Mouse (Mus musculus): ENCODE measurements around the gene Agap1. TPM values are rescaled to one million over a fixed set of nuclear protein-coding genes. Genes with fewer than 3 reads are reported as not detected.

Gene Agap1
- total and polyA plus RNA-seq, 2 experiments from 2014 or later, result 40.1 to 108 TPM

DNA sequence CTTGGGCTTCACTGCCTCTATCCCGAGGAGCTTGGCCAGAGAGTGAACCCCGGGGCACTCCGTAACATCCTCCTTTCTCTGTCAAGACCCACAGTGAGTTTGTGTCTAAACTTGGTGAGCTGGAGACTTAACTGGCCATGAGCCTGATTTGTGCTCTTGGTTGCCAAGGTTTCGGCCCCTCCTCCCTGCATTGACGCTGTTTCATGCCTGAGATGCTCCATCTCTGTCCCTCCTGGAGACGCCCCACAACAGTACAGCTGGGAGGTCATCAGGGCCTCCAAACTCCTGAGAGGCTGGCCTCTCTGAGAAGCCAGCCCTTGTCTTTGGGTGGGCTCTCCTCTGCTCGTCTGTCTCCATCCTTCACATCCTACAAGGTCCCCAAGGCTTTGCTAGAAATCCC lies 437.7 kb downstream of the Agap1 start:
- Histone ChIP-seq H3K9ac (no peak overlapping the region), H3K9me3 (ENCODE audit: low read length) (no peaks in the 10 kb centered on the region), H3K4me3 (ENCODE audit: low read depth, low read length) (no peak overlapping the region), H3K27ac (ENCODE audit: low read depth, low read length) (no peak overlapping the region), H3K4me1 (ENCODE audit: insufficient read depth) (no peaks in the 10 kb centered on the region), H3K36me3 (ENCODE audit: insufficient read depth) (peaks cover 28% of the 10 kb centered on the region), H3K4me2 (ENCODE audit: low read depth) (no peak overlapping the region), H3K27me3 (ENCODE audit: insufficient read depth, low read length) (no peaks in the 10 kb centered on the region)
- DNase-seq (no peak), ATAC-seq (peak; percentile 30; the same call in 1 of the 2 replicates)
- 41% methylated on average over 7 of the region's 7 CpGs for WGBS
- no peak for TF ChIP-seq CTCF (IDR thresholded peaks at IDR 0.05; ENCODE audit: low read depth)

DNA sequence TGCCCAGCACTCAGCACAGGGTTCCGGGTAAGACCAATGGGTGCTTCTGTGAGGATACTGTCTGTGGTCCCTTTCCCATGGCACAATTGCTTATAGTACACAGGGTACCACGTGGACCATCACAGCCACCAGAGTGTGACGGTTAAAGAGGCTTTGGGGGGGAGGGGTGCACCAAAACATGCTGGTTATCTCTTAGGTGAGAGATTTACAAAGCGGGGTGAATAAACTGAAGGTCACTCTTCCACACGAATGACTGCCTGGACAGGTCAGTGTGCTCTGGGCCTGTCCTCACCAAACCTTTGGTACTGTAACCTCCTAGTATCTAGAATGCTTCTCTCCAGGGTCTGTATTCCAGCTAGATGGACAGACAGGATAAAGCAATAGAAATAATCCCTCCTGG lies 441.2 kb downstream of the Agap1 start:
- H3K4me1 ChIP-seq (ENCODE audit: insufficient read depth), result no peaks in the 10 kb centered on the region
- no peak overlapping the region for H3K4me2 ChIP-seq (ENCODE audit: low read depth)
- ATAC-seq (no peak), DNase-seq (no peak)
- no peak overlapping the region for H3K27ac ChIP-seq (ENCODE audit: low read depth, low read length)
- no peaks in the 10 kb centered on the region for H3K9me3 ChIP-seq (ENCODE audit: low read length)
- H3K9ac ChIP-seq, result no peak overlapping the region
- H3K36me3 ChIP-seq (ENCODE audit: insufficient read depth), result peaks cover 7% of the 10 kb centered on the region
- no peak for TF ChIP-seq CTCF (IDR thresholded peaks at IDR 0.05; ENCODE audit: low read depth)
- H3K4me3 ChIP-seq (ENCODE audit: low read depth, low read length), result no peak overlapping the region
- H3K27me3 ChIP-seq (ENCODE audit: insufficient read depth, low read length), result no peaks in the 10 kb centered on the region
- WGBS, result 88% methylated on average over 5 of the region's 5 CpGs

DNA sequence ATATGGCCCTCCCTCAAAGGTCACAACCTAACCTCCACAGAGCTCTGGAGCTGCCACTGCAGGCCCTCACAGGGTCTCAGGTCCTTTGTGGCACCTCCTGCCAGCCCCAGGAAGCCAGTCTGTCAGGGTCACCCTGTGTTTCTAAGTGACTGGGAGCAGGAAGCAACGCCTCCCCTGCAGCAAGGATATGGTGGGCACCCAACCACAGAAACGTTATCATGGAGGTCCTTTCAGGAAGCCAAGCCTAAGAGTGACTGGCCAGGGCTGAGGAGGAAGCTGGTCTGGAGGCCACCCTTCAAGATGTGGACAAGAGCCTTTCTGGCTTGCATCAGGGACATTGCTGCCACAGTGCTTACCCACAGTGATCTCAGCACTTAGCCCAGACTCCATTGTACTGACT lies 444.4 kb downstream of the Agap1 start:
- Histone ChIP-seq H3K27ac (ENCODE audit: low read depth, low read length) (no peak overlapping the region), H3K36me3 (ENCODE audit: insufficient read depth) (peaks cover under 1% of the 10 kb centered on the region; the same call in 1 of the 2 replicates), H3K4me3 (ENCODE audit: low read depth, low read length) (no peak overlapping the region), H3K27me3 (ENCODE audit: insufficient read depth, low read length) (no peaks in the 10 kb centered on the region), H3K9ac (no peak overlapping the region), H3K9me3 (ENCODE audit: low read length) (no peaks in the 10 kb centered on the region), H3K4me1 (ENCODE audit: insufficient read depth) (no peaks in the 10 kb centered on the region), H3K4me2 (ENCODE audit: low read depth) (no peak overlapping the region)
- DNase-seq (no peak), ATAC-seq (no peak)
- 84% methylated on average over 2 of the region's 2 CpGs for WGBS
- no peak for TF ChIP-seq CTCF (IDR thresholded peaks at IDR 0.05; ENCODE audit: low read depth)

DNA sequence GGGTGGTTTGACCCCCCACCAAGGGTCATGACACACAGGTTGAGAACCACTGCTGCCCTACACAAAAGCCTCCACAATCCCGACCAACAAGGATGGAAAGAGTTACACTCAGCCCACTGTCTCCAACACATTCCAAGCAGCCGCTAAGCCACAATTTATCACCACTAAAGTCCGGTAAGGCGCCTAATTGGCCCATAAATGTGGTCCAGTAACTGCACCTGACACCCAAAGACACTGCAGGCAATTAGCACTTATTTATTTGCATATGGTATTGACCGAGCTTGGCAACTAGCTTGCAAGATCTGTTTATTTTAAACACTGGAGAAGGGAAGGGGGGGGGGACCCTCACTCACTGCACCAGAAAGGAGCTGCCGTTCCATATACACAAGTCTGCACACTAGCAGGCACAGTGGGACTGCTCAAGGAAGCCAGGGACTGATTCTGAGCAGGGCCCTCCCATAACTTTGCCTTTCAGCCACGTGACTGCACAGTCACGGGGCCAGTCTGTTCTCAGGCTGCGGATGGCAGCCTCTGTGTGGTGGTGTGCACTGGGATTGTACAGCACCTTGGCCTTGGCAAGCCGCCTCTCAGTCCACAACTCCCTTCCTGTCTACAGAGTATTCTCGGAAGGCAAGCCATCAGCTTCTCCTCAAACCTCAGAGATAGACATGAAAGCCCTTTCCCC lies 445.3 kb downstream of the Agap1 start:
- no peak for DNase-seq
- H3K4me1 ChIP-seq (ENCODE audit: insufficient read depth), result no peaks in the 10 kb centered on the region
- no peak for ATAC-seq
- TF ChIP-seq CTCF (IDR thresholded peaks at IDR 0.05; ENCODE audit: low read depth), result no peak
- H3K36me3 ChIP-seq (ENCODE audit: insufficient read depth), result no peaks in the 10 kb centered on the region
- H3K9ac ChIP-seq, result no peak overlapping the region
- 56% methylated on average over 11 of the region's 11 CpGs for WGBS
- H3K9me3 ChIP-seq (ENCODE audit: low read length), result no peaks in the 10 kb centered on the region
- H3K27ac ChIP-seq (ENCODE audit: low read depth, low read length), result no peak overlapping the region
- H3K4me3 ChIP-seq (ENCODE audit: low read depth, low read length), result no peak overlapping the region
- H3K27me3 ChIP-seq (ENCODE audit: insufficient read depth, low read length), result no peaks in the 10 kb centered on the region
- no peak overlapping the region for H3K4me2 ChIP-seq (ENCODE audit: low read depth)

DNA sequence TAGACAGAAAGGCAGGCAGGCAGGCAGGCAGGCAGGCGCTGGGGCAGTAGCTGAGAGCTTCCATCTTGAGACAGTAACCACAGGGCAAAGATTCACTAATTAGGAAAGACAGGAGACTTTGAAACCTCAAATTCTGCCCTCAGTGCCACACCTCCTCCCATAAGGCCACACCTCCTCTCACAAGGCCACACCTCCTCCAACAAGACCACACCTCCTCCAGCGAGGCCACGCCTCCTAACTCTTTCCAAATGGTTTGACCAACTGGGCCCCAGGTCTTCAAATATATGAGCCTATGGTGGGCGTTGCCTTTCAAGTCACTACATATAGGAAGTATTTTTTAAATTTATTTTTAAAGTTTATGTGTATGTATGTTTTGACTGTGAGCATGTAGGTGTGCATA lies 446.8 kb downstream of the Agap1 start:
- DNase-seq (no peak), ATAC-seq (no peak)
- WGBS, result 79% methylated on average over 4 of the region's 4 CpGs
- no peak overlapping the region for H3K4me2 ChIP-seq (ENCODE audit: low read depth)
- no peak for TF ChIP-seq CTCF (IDR thresholded peaks at IDR 0.05; ENCODE audit: low read depth)
- no peak overlapping the region for H3K4me3 ChIP-seq (ENCODE audit: low read depth, low read length)
- no peak overlapping the region for H3K9ac ChIP-seq
- H3K36me3 ChIP-seq (ENCODE audit: insufficient read depth), result no peaks in the 10 kb centered on the region
- no peak overlapping the region for H3K27ac ChIP-seq (ENCODE audit: low read depth, low read length)
- no peaks in the 10 kb centered on the region for H3K4me1 ChIP-seq (ENCODE audit: insufficient read depth)
- H3K27me3 ChIP-seq (ENCODE audit: insufficient read depth, low read length), result no peaks in the 10 kb centered on the region
- H3K9me3 ChIP-seq (ENCODE audit: low read length), result no peaks in the 10 kb centered on the region

DNA sequence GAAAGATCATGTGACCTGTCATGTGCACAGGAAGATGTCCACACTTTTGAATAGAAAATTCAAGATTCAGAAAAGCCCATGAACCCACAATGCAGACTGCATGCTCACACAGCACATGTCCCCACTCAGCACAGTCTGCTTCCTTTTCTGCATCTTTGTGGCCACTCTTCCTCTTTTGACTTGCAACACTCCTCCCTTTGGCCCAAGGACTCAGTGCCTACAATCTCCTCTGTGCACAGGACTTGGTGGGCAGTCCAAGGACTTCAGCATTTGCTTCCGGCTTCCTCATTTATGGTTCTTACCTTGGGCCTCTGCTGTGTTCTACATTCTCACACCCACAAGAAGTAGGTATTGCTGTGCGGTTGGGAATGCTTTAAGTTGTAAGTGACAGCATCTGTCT lies 447.6 kb downstream of the Agap1 start:
- Histone ChIP-seq H3K4me3 (ENCODE audit: low read depth, low read length) (no peak overlapping the region), H3K9ac (no peak overlapping the region), H3K9me3 (ENCODE audit: low read length) (no peaks in the 10 kb centered on the region), H3K36me3 (ENCODE audit: insufficient read depth) (no peaks in the 10 kb centered on the region), H3K4me2 (ENCODE audit: low read depth) (no peak overlapping the region), H3K27ac (ENCODE audit: low read depth, low read length) (no peak overlapping the region), H3K27me3 (ENCODE audit: insufficient read depth, low read length) (no peaks in the 10 kb centered on the region), H3K4me1 (ENCODE audit: insufficient read depth) (no peaks in the 10 kb centered on the region)
- no peak for DNase-seq
- whole genome bisulfite sequencing, result 94% methylated on average over 2 of the region's 2 CpGs
- no peak for ATAC-seq
- no peak for TF ChIP-seq CTCF (IDR thresholded peaks at IDR 0.05; ENCODE audit: low read depth)

DNA sequence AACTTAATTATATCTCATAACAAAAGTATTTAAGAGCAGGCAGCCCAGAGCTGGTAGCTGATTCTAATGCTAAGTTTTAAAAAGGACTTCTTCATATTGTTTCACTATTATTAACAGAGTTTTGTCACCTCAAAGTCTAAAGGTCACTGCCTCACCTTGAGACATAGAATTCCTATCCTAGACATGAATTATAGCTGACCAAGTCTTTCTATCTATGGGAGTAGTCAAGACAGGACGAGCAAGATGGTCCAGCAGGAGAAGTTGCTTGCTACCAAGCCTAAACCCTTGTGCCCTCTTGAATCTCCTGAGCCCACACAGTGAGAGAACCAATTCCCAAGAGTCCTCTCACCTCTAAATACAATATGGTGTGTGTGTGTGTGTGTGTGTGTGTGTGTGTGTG lies 448.0 kb downstream of the Agap1 start:
- no peak overlapping the region for H3K4me2 ChIP-seq (ENCODE audit: low read depth)
- H3K9ac ChIP-seq, result no peak overlapping the region
- ATAC-seq (no peak), DNase-seq (no peak)
- H3K9me3 ChIP-seq (ENCODE audit: low read length), result no peaks in the 10 kb centered on the region
- H3K4me3 ChIP-seq (ENCODE audit: low read depth, low read length), result no peak overlapping the region
- H3K27ac ChIP-seq (ENCODE audit: low read depth, low read length), result no peak overlapping the region
- WGBS, result 93% methylated on average over 1 of the region's 1 CpGs
- no peaks in the 10 kb centered on the region for H3K27me3 ChIP-seq (ENCODE audit: insufficient read depth, low read length)
- H3K4me1 ChIP-seq (ENCODE audit: insufficient read depth), result no peaks in the 10 kb centered on the region
- TF ChIP-seq CTCF (IDR thresholded peaks at IDR 0.05; ENCODE audit: low read depth), result no peak
- no peaks in the 10 kb centered on the region for H3K36me3 ChIP-seq (ENCODE audit: insufficient read depth)

All from forebrain, postnatal 0 days (tissue).